Mouse (Mus musculus) ES-CJ7 (cell line): Measurements from ENCODE around the gene Plin5.

Source experiments
- DNase-seq: peaks from one replicate; pipeline ENCODE4 v3.0.0; 2011; ENCODE audit warnings: low read depth, low spot score

Plin5 gene

GRCm38 (mm10) chr17:56133457-56134363 lies 16.3 kb upstream of the Plin5 start:
- no peak for DNase-seq

GRCm38 (mm10) chr17:56132661-56133060 lies 15.3 kb upstream of the Plin5 start:
- no peak for DNase-seq

- DNase-seq: peak; percentile 85
Observed at GRCm38 (mm10) chr17:56131814-56132213, 14.4 kb upstream of the Plin5 start.

GRCm38 (mm10) chr17:56131136-56131535 lies 13.7 kb upstream of the Plin5 start:
- DNase-seq: peak; percentile 59

GRCm38 (mm10) chr17:56128246-56128645 lies 10.8 kb upstream of the Plin5 start:
- DNase-seq: no peak

- no peak for DNase-seq
Observed at GRCm38 (mm10) chr17:56126175-56126574, 8.8 kb upstream of the Plin5 start.

- DNase-seq: no peak
Observed at GRCm38 (mm10) chr17:56125276-56125630, 7.9 kb upstream of the Plin5 start.

- peak; percentile 84 for DNase-seq
Observed at GRCm38 (mm10) chr17:56124377-56125275, 7.2 kb upstream of the Plin5 start.

GRCm38 (mm10) chr17:56123681-56124340 lies 6.4 kb upstream of the Plin5 start:
- DNase-seq: no peak

GRCm38 (mm10) chr17:56123161-56123560 lies 5.8 kb upstream of the Plin5 start:
- no peak for DNase-seq

- DNase-seq: no peak
Observed at GRCm38 (mm10) chr17:56121826-56122225, 4.4 kb upstream of the Plin5 start, which contains the start of gene Lrg1. Gene Lrg1 (minus strand): TSS chr17:56122001.

GRCm38 (mm10) chr17:56119981-56120880 lies 2.8 kb upstream of the Plin5 start:
- DNase-seq: no peak

GRCm38 (mm10) chr17:56119431-56119830 lies 2.0 kb upstream of the Plin5 start:
- no peak for DNase-seq

GRCm38 (mm10) chr17:56116193-56116592 lies 1.2 kb downstream of the Plin5 start:
- no peak for DNase-seq

- no peak for DNase-seq
Observed at GRCm38 (mm10) chr17:56112743-56113142, 4.7 kb downstream of the Plin5 start.

GRCm38 (mm10) chr17:56111864-56112263 lies 5.5 kb downstream of the Plin5 start:
- DNase-seq: peak; percentile 76

GRCm38 (mm10) chr17:56111021-56111420 lies 6.4 kb downstream of the Plin5 start:
- DNase-seq: no peak

GRCm38 (mm10) chr17:56110571-56110970 lies 6.8 kb downstream of the Plin5 start:
- no peak for DNase-seq

- no peak for DNase-seq
Observed at GRCm38 (mm10) chr17:56109219-56110051, 8.0 kb downstream of the Plin5 start, which contains the start of gene Plin4. Gene Plin4 (minus strand): TSS chr17:56109803.
